Mouse (Mus musculus): Measurements from ENCODE around the gene Mpp2.

- no peak for TF ChIP-seq POLR2A (IDR thresholded peaks at IDR 0.05; ENCODE audit: insufficient read length, low read depth)
- TF ChIP-seq POLR2AphosphoS2 (IDR thresholded peaks at IDR 0.05; ENCODE audit: insufficient read length, low read depth): no peak
- TF ChIP-seq MYOD1 (IDR thresholded peaks at IDR 0.05; ENCODE audit: control insufficient read depth in 1 of 3, insufficient read length in 2 of 3, low read depth in 2 of 3): no peak
- TF ChIP-seq TCF12 (IDR thresholded peaks at IDR 0.05; ENCODE audit: insufficient read depth, poor library complexity, severe bottlenecking): no peak
- no peak for TF ChIP-seq CEBPB (IDR thresholded peaks at IDR 0.05; ENCODE audit: insufficient read depth, poor library complexity, severe bottlenecking)
These were observed 25.2 kb downstream of the Mpp2 start for GRCm38 (mm10) chr11:102063076-102063475.
